8 mouse cellular contexts compared by ENCODE assay signal in genomic region chr9:121331878-121332630, GRCm38 (mm10). TPM values are rescaled to one million over a fixed set of nuclear protein-coding genes. Genes with fewer than 3 reads are reported as not detected.
DNase-seq lines count a peak whose midpoint lies in the region; ATAC-seq and TF ChIP-seq lines count a peak whose summit lies in the region.

No protein-coding gene starts in this region.

- H3K4me3 ChIP-seq in cerebellum, adult 2 months (replicated peaks; ENCODE audit: insufficient read depth, low read depth, low read length): no peak overlapping the region
- no peak overlapping the region for H3K4me3 ChIP-seq in ES-Bruce4 (ENCODE audit: low read depth, low read length)
- H3K4me3 ChIP-seq in embryonic fibroblast, embryonic 13.5 days (ENCODE audit: insufficient read depth, low read length): no peak overlapping the region
- no peak overlapping the region for H3K4me3 ChIP-seq in liver, embryonic 11.5 days (ENCODE audit: low read depth, low read length)

- H3K27ac ChIP-seq in cerebellum, adult 2 months (ENCODE audit: insufficient read depth, low read length): peak overlapping the region; percentile 58; the same call in 1 of the 2 replicates
- H3K27ac ChIP-seq in ES-Bruce4 (ENCODE audit: insufficient read depth, low read length): peak overlapping the region; percentile 98
- peak overlapping the region; percentile 80 for H3K27ac ChIP-seq in embryonic fibroblast, embryonic 13.5 days (ENCODE audit: insufficient read depth, low read length)
- H3K27ac ChIP-seq in liver, embryonic 11.5 days (ENCODE audit: low read depth, low read length): peak overlapping the region; percentile 64

- peak overlapping the region; percentile 41 for H3K4me2 ChIP-seq in liver, embryonic 11.5 days

- no peak for TF ChIP-seq POLR2A in cerebellum, adult 2 months (IDR thresholded peaks at IDR 0.05; ENCODE audit: borderline replicate concordance, insufficient read depth, low read length)
- TF ChIP-seq POLR2A in ES-Bruce4 (IDR thresholded peaks at IDR 0.05; ENCODE audit: insufficient read depth, low read length): no peak
- TF ChIP-seq POLR2A in embryonic fibroblast, embryonic 13.5 days (IDR thresholded peaks at IDR 0.05; ENCODE audit: low read depth, low read length): no peak; the same call in 1 of the 2 replicates

- H3K9me3 ChIP-seq in ES-Bruce4 (replicated peaks; ENCODE audit: control insufficient read depth, insufficient read depth, low read length, poor library complexity, severe bottlenecking): peaks cover 21% of the 10 kb centered on the region
- H3K9me3 ChIP-seq in liver, embryonic 11.5 days (ENCODE audit: control insufficient read depth, low read length): no peaks in the 10 kb centered on the region

- H3K9ac ChIP-seq in ES-Bruce4 (ENCODE audit: low read depth, poor library complexity, severe bottlenecking): peak overlapping the region; percentile 17; the same call in 1 of the 2 replicates
- H3K9ac ChIP-seq in liver, embryonic 11.5 days (ENCODE audit: low read depth, low read length): no peak overlapping the region

- ATAC-seq in liver, embryonic 11.5 days (replicated peaks; ENCODE audit: low FRiP score): 0 out of 2 replicates have a peak, but pooled peaks have one; percentile 27

- DNase-seq in cerebellum, adult 2 months: no peak
- no peak for DNase-seq in cerebellum, adult 18-20 months
- peak; percentile 62 to 71 for DNase-seq in heart, postnatal 36 days
- no peak for DNase-seq in liver, embryonic 11.5 days (ENCODE audit: low spot score)
- DNase-seq in neural tube, embryonic 10.5 days (ENCODE audit: extremely low spot score, low spot score): peak; percentile 72
- DNase-seq in cerebellum, postnatal 36 days: no peak

- no peak for TF ChIP-seq CTCF in cerebellum, adult 2 months (IDR thresholded peaks at IDR 0.05; ENCODE audit: borderline replicate concordance, insufficient read depth, low read depth, low read length)
- no peak for TF ChIP-seq CTCF in ES-Bruce4 (IDR thresholded peaks at IDR 0.05; ENCODE audit: low read depth, low read length)
- TF ChIP-seq CTCF in embryonic fibroblast, embryonic 13.5 days (IDR thresholded peaks at IDR 0.05; ENCODE audit: borderline replicate concordance, insufficient read depth, low read length): no peak

- H3K27me3 ChIP-seq in cerebellum, adult 2 months (ENCODE audit: control insufficient read depth, insufficient read depth, low read length): no peaks in the 10 kb centered on the region
- no peaks in the 10 kb centered on the region for H3K27me3 ChIP-seq in ES-Bruce4 (ENCODE audit: control insufficient read depth, insufficient read depth, low read length, poor library complexity, severe bottlenecking)
- H3K27me3 ChIP-seq in liver, embryonic 11.5 days (replicated peaks; ENCODE audit: control insufficient read depth, insufficient read depth, low read length): no peaks in the 10 kb centered on the region

- H3K36me3 ChIP-seq in ES-Bruce4 (ENCODE audit: control insufficient read depth, insufficient read depth, low read length, poor library complexity, severe bottlenecking): peaks cover 4% of the 10 kb centered on the region
- H3K36me3 ChIP-seq in liver, embryonic 11.5 days (ENCODE audit: control insufficient read depth, insufficient read depth, low read length): peaks cover 2% of the 10 kb centered on the region; the same call in 1 of the 2 replicates

- H3K4me1 ChIP-seq in cerebellum, adult 2 months (ENCODE audit: control insufficient read depth, insufficient read depth, low read length): peaks cover 24% of the 10 kb centered on the region
- peaks cover 9% of the 10 kb centered on the region for H3K4me1 ChIP-seq in ES-Bruce4 (ENCODE audit: control insufficient read depth, insufficient read depth, low read length)
- peaks cover 13% of the 10 kb centered on the region for H3K4me1 ChIP-seq in embryonic fibroblast, embryonic 13.5 days (ENCODE audit: control insufficient read depth, insufficient read depth, low read length)
- H3K4me1 ChIP-seq in liver, embryonic 11.5 days (replicated peaks; ENCODE audit: control insufficient read depth, insufficient read depth, low read length): peaks cover 22% of the 10 kb centered on the region

- peak; percentile 91 for TF ChIP-seq EP300 in ES-Bruce4 (IDR thresholded peaks at IDR 0.05; ENCODE audit: insufficient read depth, low read depth, low read length)

- intact Hi-C loops in heart, postnatal 36 days (cut with DNase I): loop anchor here (2.0 kb wide), 1 partner anchor 33 kb away; no protein-coding TSS in a partner anchor

- WGBS in cerebellum, adult 2 months: 24% methylated on average over 8 of the region's 8 CpGs
- WGBS in liver, embryonic 11.5 days: 3% methylated on average over 8 of the region's 8 CpGs

RNA-seq across cellular contexts. Expression of gene Trak1, which starts 34.8 kb away (rescaled TPM):
- 103 TPM in 2 replicates for polyA plus RNA-seq in cerebellum, adult 2 months (2012; rRNA removed)
- polyA plus RNA-seq in ES-Bruce4 (2011; ENCODE audit: insufficient read depth, insufficient read length, low read depth, missing spikeins): 40.3 and 44.1 TPM in 2 replicates
- 38.4 and 41.5 TPM in 2 replicates for polyA plus RNA-seq in embryonic fibroblast, embryonic 13.5 days (2011; ENCODE audit: insufficient read length, low read depth, missing spikeins)
- total RNA-seq in heart, postnatal 36 days (2021): 100 to 1,000 TPM; 305 to 315 TPM
- polyA plus RNA-seq in liver, embryonic 11.5 days (2014; fragmentation: Nextera tagmentation; extraction: Ambion mirVana): 11.2 and 13.1 TPM in 2 replicates

RNA-seq across cellular contexts. Expression of gene Ulk4, which starts 55.1 kb away (rescaled TPM):
- polyA plus RNA-seq in cerebellum, adult 2 months (2012; rRNA removed): 2.1 and 2.5 TPM in 2 replicates
- polyA plus RNA-seq in ES-Bruce4 (2011; ENCODE audit: insufficient read depth, insufficient read length, low read depth, missing spikeins): 3.1 and 3.3 TPM in 2 replicates
- polyA plus RNA-seq in embryonic fibroblast, embryonic 13.5 days (2011; ENCODE audit: insufficient read length, low read depth, missing spikeins): 2.5 and 4.6 TPM in 2 replicates
- under 1 TPM; 0.17 to 0.46 TPM for total RNA-seq in heart, postnatal 36 days (2021)
- polyA plus RNA-seq in liver, embryonic 11.5 days (2014; fragmentation: Nextera tagmentation; extraction: Ambion mirVana): 75.1 and 77.3 TPM in 2 replicates

Comparison
In these comparisons a context has a peak if more than half of its experiments do, and no peak if none do; other contexts are left out.
1. DNase-seq: peak in heart, postnatal 36 days (2 of 2) and neural tube, embryonic 10.5 days (single experiment); none in cerebellum, adult 2 months (0 of 2), cerebellum, adult 18-20 months (0 of 2), liver, embryonic 11.5 days (single experiment) and cerebellum, postnatal 36 days (0 of 2).
2. RNA of gene Ulk4, which starts 55.1 kb away (polyA plus RNA-seq): 75.1 to 77.3 TPM in liver, embryonic 11.5 days; 2.5 to 4.6 TPM in embryonic fibroblast, embryonic 13.5 days, 3.1 to 3.3 TPM in ES-Bruce4 and 2.1 to 2.5 TPM in cerebellum, adult 2 months; every median in the first group is over 10 times any median in the second.
3. Peak in every context shown above with its lines, with median percentiles within 50 percentile points of each other: H3K27ac ChIP-seq.